Mouse (Mus musculus): Measurements from ENCODE around the gene Wdr59.
"Not testable (repeated sequence)": the region's sequence is repeated elsewhere in the genome, so short reads cannot be mapped to it uniquely, and the experiment has no call there.

Gene Wdr59

DNA sequence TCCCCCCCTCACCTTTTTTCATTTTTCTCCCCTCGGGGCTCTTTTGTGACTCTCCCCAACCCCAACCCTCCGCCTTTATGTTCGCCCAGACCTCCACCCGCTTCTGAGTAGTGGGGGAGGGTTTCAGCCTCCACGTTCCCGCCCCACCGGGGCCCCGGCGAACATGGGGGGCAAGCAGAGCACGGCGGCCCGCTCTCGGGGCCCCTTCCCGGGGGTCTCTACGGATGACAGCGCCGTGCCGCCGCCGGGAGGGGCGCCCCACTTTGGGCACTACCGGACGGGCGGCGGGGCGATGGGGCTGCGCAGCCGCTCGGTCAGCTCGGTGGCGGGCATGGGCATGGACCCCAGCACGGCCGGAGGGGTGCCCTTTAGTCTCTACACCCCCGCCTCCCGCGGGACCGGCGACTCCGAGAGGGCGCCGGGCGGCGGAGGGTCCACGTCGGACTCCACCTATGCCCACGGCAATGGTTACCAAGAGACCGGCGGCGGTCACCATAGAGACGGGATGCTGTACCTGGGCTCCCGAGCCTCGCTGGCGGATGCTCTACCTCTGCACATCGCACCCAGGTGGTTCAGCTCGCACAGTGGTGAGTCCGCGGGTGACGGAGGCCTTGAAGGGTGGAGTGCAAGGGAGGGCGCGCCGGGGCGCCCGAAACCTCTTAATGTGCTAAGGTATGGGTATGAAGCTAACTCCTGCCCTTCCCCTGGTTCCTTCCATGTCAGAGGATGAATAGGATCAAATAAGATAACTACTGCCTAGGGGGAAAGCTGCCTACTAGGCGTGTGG is 15.3 kb upstream of the Wdr59 start:
- DNase-seq, result peak; percentile 52

- peak; percentile 72 for DNase-seq
These were observed 14.4 kb upstream of the Wdr59 start, which contains the start of gene Znrf1 for GRCm38 (mm10) chr8:111536031-111536977. TSS of gene Znrf1 (plus strand) at chr8:111536097.

GRCm38 (mm10) chr8:111535491-111535890 is 13.6 kb upstream of the Wdr59 start:
- no peak for DNase-seq

DNA sequence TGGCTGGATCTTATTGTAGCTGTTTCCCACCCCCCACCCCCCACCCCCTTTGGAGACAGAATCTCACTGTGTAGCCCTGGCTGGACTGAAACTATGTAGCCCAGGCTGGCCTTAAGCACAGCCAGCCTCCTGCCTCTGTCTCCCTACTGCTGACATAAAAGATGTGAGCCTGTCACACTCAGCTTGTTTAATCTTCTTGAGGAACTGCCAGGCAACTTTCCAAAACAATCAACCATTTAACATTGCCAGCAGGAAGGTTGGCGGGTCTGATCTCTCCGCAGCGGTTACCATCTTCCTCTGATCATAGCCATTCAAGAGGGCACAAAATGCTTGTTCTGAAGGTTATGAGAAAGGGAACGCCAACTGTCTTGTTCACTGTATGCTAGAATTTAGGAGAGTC is 11.6 kb upstream of the Wdr59 start:
- DNase-seq, result no peak

GRCm38 (mm10) chr8:111531621-111532020 is 9.7 kb upstream of the Wdr59 start:
- no peak for DNase-seq

DNA sequence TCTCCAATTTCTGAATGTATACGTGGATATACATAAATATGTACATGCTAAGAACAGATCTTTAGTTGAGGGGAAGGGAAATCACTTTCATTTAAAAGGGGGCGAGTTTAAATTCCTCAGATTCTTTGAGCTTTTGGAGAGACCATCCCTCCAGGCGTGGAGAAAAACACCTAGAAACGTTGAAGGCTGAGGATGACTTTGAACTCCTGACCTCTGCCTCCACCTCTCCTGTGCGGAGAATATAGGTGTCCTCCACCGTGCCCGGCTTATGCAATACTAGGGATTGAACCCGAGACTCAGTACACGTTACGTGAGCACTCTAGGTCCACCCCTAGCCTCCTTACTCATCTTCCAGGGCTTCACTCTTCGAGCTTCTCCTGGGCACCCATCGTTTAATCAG is 9.3 kb upstream of the Wdr59 start:
- no peak for DNase-seq

- DNase-seq, result no peak
These were observed 6.2 kb upstream of the Wdr59 start for GRCm38 (mm10) chr8:111528071-111528470.

GRCm38 (mm10) chr8:111527149-111527548 is 5.3 kb upstream of the Wdr59 start:
- DNase-seq, result no peak

- DNase-seq, result no peak
These were observed 4.6 kb upstream of the Wdr59 start for GRCm38 (mm10) chr8:111526403-111527024.

- no peak for DNase-seq
These were observed 4.4 kb downstream of the Wdr59 start for GRCm38 (mm10) chr8:111517466-111517865.

- no peak for DNase-seq
These were observed 5.3 kb downstream of the Wdr59 start for GRCm38 (mm10) chr8:111516451-111517035.

GRCm38 (mm10) chr8:111513446-111513845 is 8.4 kb downstream of the Wdr59 start:
- DNase-seq, result peak; percentile 36

GRCm38 (mm10) chr8:111512941-111513340 is 9.0 kb downstream of the Wdr59 start:
- DNase-seq, result peak; percentile 14

- DNase-seq, result no peak
These were observed 11.5 kb downstream of the Wdr59 start for GRCm38 (mm10) chr8:111510401-111510800.

DNA sequence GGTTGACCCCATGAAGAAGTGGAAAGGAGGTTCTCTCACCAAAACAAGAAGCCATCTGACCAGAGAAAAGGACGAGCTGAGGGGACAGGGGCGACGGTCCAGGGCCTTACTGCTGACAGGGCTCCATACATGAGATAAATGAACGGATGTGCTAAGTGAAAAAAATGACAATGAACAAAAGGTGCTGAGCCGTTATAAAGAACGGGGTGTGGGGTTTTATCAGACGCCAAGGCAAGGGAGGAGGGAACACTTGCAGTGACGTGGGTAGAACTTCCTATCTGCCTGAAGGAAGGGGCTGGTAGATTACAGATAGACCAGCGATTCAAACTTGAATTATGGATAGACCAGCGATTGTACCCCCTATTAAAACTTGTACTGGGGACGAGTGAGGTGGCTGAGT is 12.6 kb downstream of the Wdr59 start:
- DNase-seq, result no peak

- DNase-seq, result no peak
These were observed 13.3 kb downstream of the Wdr59 start for GRCm38 (mm10) chr8:111508566-111508965.

GRCm38 (mm10) chr8:111501724-111502464 is 20.0 kb downstream of the Wdr59 start:
- no peak for DNase-seq

DNA sequence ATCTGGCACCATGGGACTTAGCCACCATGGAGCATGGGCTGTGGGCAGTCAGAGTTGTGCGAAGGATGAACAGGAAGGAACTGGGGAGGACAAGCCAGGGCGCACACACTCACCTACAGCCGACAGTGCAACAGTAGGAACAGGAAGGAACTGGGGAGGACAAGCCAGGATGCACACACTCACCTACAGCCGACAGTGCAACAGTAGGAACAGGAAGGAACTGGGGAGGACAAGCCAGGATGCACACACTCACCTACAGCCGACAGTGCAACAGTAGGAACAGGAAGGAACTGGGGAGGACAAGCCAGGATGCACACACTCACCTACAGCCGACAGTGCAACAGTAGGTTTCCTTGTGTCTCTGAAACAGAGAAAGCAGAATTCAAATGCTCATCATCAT is 23.6 kb downstream of the Wdr59 start:
- not testable (repeated sequence) for DNase-seq

DNA sequence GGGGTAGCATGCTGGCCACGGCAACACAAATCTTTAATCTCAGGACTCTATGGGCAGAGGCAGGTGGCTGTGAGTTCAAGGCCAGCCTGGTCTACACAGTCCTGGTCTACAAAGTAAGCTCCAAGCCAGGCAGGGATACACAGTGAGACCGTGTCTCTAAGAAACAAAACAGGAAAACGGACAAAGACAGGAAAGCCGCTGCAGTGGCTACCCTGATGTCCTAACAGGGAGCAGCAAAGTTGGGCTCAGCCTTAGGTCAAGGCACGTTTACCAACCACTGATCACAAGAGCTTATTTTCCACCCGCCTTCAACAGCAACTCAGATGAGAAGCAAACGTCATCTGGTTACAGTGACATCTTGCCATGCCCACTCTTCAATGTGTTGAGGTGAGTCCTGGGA is 25.6 kb downstream of the Wdr59 start:
- DNase-seq, result no peak

- no peak for DNase-seq
These were observed 28.7 kb downstream of the Wdr59 start for GRCm38 (mm10) chr8:111493176-111493575.

DNA sequence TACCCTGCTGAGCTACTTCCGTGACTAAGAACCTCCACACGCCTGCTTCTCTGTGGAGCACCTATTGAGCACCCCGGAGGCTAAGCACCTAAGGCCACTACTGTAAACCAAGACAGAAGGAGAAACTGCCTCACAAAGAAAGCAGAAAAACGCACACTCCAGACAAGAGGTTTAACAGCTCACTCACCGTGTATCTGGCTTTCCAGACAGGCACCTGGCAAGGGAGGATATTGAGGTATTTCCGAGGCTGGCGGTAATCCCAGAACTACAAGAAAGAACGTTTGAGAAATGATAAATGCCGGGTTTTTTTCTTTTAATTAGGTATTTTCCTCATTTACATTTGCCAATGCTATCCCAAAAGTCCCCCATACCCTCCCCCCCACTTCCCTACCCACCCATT is 29.4 kb downstream of the Wdr59 start:
- no peak for DNase-seq

GRCm38 (mm10) chr8:111491191-111491590 is 30.7 kb downstream of the Wdr59 start:
- DNase-seq, result no peak

All from cerebellum, adult 8-10 months (tissue).